Mouse (Mus musculus): ENCODE results near the gene Flna. TPM values are rescaled to one million over a fixed set of nuclear protein-coding genes. Genes with fewer than 3 reads are reported as not detected.

Gene Flna
- polyA plus RNA-seq, 1 experiment, result 78.5 TPM

DNA sequence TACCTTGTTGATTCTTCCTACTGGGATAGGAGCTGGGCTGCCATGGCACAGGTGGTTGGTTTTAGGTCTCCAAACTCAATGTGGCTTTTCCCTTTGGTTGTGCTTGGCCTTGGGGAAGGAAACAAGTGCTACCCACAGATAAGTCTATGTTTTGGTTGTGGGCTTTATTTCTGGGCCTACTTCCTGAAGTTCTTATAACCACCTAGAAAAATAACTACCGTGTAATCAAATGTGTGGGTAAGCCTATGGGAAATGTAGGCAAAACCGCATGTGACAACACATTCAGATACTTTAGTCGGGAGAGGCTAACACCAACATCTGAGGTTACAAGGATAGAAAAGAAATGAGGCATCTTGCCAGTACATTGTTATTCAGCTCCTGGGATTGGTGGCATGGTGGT lies 8.1 kb upstream of the Flna start:
- no peak for TF ChIP-seq GATA1 (IDR thresholded peaks at IDR 0.05; ENCODE audit: low read length)

DNA sequence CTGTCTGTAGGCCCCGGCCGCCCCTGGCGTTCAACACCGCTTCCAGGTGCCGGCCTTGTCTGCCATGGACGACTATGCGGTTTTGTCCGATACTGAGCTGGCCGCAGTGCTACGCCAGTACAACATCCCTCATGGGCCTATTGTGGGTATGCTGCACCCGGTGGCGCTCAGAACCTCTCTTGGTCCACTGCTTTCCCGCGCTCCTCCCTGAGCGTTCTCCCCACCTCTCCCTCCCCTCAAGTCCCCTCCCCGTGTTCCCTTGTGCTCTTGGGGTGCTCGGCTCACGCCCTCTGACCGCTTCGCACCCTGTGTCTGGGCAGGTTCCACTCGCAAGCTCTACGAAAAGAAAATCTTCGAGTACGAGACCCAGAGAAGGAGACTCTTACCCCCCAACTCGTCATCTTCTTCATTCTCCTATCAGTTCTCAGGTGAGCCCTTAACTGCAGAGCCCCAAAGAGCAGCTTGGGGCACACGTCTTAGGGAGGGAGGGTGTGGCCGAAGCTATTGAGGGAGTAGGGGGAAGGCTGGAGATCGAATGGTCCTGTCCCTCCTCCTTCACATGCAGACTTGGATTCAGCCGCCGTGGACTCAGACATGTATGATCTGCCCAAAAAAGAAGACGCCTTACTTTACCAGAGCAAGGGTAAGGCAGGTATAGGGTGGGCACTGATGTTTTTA lies 5.4 kb upstream of the Flna start:
- TF ChIP-seq GATA1 (IDR thresholded peaks at IDR 0.05; ENCODE audit: low read length), result no peak

DNA sequence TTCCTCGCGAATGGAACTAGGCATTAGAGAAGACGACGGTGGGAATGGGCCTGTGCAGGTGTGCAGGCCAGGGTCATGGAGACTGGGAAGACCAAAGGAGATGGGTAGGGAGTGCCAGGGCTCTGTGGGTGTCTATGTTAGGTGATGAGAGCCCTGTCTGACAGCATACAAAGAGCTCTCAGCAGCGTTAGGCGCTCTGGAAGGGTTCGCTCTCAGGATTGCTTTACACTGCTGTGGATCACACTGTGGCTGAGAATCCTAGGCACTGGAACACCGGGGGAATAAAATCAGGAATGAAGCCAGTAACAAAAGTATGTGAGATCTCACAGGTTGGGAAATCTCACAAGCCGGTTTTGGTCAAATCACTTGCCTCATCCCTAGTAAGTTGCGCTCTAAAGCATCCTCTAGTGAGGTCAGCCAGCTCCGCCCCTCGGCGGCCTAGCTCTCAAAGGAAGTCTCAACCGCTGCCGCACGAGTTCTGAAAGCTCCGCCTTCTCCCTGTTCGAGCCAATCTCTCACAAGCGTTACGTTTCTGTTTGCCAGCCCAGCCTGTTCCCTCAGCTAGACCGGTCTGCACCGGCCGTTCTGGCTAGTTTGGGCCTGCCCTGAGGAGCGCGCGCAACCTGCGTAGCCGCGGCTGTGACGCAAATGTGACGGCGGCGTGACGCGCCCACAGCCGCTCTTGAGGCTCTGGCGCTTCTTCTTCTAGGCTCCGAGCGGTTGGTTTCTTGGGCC lies 4.7 kb upstream of the Flna start, which contains the start of gene Emd:
Gene Emd, plus strand, starts transcription at position 535 of the 735 bp plus-strand sequence.
- no peak for TF ChIP-seq GATA1 (IDR thresholded peaks at IDR 0.05; ENCODE audit: low read length)

DNA sequence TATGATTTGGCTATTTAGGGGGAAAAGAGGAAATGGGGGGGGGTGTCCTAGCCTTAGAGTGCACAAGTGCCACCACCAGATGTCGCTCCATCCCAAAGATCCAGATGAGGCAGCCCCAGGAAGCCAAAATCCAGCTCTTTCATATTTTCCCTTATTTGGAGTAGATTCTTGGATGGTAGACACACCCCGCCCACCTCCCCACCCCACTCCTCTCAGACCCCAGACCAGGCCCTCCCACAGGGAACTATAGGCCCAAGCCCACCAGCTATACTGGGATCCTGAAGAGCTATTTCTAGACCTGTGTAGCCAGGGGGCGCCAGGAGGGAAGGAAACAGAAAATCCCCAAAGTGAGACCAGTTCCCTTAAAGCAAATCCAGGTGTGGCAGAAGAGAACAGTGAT lies 969 bp downstream of the Flna start:
- TF ChIP-seq GATA1 (IDR thresholded peaks at IDR 0.05; ENCODE audit: low read length), result no peak

DNA sequence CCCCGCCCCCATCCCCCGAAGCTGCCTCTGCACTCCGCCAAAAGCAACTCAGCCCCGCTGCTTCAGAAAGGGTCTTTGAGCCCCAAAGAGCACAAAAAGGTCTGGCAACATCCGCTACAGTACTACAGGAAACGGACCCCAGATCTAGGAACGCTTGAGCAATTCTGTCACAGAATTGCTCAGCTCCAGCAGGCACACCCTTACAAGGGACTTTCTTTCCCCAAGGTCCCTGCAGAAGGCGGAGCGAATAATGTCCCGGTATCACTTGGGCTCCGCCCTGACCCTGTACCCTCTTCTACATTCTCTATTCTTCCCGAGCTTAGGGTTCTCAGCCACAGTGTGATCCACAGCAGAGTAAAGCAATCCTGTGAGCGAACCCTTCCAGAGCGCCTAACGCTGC lies 2.9 kb downstream of the Flna start:
- TF ChIP-seq GATA1 (IDR thresholded peaks at IDR 0.05; ENCODE audit: low read length), result no peak

DNA sequence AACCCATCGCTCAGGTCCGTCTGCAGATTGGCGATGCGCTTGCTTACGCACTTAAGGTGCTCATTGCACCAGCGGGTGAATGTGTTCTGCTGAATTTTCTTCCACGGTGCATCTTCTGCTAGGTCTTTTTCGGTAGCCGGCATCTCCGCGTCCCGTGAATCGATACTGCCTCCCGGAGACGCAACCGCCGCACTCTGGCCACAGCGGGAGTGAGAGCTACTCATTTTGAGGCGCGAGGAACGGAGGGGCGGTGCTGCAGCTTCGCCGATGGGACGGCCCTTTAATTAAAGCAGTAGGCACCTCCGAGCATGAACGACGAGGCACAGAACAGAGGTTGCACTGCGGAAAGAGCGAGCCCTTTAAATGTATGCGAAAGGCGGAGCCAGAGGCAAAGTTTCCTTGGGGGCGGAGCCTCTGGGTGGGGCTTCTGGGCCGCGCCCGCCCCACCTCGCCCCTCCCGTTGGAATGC lies 3.4 kb downstream of the Flna start:
- no peak for TF ChIP-seq GATA1 (IDR thresholded peaks at IDR 0.05; ENCODE audit: low read length)

DNA sequence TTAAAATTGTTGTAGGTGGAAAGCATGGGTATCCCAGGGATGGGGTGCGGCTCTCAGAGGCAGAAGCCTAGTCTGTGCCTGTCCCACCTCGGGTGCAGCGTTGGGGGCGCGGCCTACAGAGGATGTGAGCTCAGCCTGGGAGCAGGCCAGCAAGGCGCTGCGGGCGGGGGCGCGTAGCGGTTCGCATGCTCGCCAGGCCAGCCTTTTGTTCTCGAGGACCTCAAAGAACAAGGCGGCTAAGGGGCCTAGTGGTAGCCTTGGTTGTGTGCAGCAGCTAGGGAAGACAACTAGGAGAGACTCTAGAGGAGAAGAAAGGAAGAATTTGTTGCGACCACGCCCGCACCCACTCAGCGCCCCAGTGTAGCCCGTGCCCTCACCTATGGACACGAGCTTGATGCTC lies 3.9 kb downstream of the Flna start:
- no peak for TF ChIP-seq GATA1 (IDR thresholded peaks at IDR 0.05; ENCODE audit: low read length)

DNA sequence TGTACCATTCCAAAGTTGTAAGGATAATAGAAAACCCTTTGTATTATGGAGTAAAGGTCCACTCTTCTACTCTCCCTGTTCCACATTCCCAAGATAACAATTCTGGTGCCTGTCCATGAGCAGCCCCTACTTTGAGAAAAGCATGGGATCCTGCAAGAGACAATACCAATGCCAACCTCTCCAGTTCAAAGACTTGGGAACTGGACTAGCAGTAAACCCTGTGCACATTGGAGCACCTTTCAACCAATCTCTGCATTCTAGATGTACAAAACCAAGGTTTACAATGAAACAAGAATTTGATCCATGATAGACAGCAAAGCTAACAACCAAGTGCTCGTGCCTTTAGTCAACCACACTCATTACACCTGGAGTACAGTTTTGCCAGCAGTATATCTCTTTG lies 4.5 kb downstream of the Flna start:
- no peak for TF ChIP-seq GATA1 (IDR thresholded peaks at IDR 0.05; ENCODE audit: low read length)

DNA sequence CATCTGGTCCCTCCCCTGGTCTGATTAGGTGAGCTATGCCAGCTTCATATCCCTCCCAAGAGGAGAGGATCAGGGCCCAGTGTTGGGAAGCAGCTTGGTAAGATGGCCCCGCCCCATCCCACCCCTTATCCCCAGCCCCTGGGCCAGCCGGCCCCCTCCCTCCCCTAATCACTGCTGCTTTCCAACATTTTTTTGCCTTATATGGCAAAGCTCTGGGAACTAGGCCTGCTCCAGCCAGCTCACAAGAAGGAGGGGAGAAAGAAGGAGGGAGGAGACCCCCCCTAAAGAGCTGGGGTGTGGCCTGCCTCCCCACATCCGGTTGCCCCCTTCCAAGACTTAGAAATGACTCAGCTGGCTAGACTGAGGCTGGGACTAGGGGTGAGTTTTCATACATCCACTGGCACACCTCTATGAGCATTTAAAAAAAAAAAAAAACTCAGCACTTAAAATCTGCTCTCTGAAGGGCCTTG lies 5.0 kb downstream of the Flna start:
- TF ChIP-seq GATA1 (IDR thresholded peaks at IDR 0.05; ENCODE audit: low read length), result no peak

DNA sequence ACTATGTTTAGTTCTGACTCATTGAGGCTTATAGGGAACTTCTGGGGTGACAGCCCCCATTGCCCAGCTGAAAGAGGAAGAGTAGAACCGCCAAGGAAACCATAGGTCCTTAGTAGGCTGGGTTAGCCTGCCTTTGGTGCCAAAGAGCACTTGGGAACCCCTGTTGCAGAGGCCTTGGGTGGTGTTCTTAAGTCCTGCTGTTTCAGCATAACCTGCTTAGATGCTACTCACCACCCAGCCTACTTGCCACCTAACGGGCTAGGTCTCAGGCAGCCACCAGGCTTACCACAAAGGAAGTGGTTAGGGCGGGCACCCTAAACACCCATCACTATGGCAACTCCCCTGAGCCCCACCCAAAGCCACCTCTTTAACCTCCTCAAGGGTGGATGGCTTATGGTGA lies 5.8 kb downstream of the Flna start:
- TF ChIP-seq GATA1 (IDR thresholded peaks at IDR 0.05; ENCODE audit: low read length), result no peak

DNA sequence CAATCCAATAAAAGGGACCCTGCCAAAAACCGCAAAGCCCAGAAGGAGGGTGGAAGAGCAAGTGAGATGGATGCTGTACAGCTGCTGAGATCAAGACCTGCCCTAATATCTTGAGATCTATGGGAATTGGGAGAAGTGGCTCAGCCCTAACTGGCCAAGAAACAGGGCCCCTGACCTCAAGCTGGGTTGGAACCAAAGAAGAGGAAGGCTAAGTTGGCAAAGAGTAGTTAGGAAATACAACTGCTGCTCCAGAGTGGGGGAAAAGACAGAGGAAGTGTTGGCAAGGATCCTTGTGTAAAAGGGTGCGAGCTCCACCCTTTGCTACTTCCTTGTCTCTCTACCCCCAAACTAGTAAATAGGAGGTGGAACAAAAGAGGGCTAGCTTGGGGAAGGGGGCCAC lies 6.2 kb downstream of the Flna start:
- no peak for TF ChIP-seq GATA1 (IDR thresholded peaks at IDR 0.05; ENCODE audit: low read length)

DNA sequence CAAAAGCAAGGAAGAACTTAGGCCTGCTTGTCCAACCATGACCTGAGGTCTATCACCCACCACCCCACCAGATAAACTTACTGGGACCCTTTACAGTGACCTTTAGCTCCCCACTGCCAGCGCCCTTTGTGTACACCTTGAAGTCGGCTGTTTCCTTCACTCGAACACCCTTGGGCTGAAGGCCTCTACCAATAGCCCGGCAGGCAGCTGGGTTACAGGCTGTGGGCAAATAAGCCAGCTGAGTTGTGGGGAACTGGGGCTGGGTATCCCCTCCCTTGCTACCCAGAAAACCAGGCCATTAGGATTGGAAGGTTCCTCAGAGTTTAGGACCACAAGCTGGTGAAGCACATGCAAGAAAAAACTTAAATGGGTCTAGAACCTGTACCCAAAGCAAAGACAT lies 9.3 kb downstream of the Flna start:
- no peak for TF ChIP-seq GATA1 (IDR thresholded peaks at IDR 0.05; ENCODE audit: low read length)

DNA sequence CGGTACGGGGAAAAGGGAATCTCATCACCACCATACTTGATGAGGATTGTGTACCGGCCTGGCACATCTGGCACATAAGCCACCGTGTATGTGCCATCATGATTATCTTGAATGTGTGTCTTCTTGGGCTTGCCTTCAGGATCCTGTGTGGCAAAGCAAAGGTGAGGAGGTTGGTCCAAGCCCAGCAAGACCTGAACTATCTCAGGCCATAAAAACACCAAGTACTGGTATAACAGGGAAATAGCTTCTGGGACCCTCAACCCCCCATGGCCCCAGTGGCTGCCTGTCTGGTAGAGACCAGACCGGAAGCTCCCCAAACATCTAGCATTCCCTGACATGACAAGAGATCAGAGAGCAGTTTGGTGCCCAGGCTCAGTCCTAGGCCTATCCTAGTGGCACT lies 16.4 kb downstream of the Flna start:
- TF ChIP-seq GATA1 (IDR thresholded peaks at IDR 0.05; ENCODE audit: low read length), result no peak

DNA sequence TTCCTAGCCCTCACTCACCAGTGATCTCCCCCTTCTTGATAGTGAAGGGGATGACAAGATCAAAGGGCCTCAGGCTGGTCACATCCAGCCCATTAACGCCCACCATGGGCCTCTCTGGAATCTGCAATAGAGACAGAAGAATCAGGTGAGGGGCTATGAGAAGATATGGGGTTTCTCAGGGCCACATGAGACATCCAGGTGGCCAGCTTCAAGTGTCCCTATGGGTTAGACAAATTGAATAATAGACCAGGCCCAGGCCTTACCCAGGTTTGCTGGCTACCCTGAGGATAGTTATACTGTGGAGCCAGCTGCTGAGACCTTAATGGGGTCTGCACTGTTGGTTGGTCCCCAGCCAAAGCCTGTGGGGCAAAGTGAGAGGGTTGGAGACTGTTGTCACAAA lies 19.6 kb downstream of the Flna start:
- no peak for TF ChIP-seq GATA1 (IDR thresholded peaks at IDR 0.05; ENCODE audit: low read length)

DNA sequence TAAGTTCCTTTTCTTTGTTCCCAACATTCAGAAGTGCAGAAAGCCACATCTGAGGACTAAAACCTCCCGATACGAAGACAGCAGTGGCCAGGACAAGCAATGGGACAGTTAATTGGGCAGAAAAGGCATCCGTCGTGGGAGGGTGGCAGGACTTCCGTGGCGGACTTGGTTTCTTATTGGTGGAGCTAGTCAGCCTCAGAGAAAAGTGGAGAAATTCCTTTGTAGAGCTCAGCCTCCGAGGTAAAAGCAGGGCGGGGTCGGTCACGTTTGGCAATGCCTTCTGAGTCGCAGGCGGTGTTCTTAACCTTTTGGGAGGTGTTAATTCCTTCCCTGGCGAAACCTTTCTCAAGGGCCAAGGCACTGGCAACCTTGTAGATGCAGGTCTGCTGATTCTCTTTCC lies 30.2 kb downstream of the Flna start:
- no peak for TF ChIP-seq GATA1 (IDR thresholded peaks at IDR 0.05; ENCODE audit: low read length)

DNA sequence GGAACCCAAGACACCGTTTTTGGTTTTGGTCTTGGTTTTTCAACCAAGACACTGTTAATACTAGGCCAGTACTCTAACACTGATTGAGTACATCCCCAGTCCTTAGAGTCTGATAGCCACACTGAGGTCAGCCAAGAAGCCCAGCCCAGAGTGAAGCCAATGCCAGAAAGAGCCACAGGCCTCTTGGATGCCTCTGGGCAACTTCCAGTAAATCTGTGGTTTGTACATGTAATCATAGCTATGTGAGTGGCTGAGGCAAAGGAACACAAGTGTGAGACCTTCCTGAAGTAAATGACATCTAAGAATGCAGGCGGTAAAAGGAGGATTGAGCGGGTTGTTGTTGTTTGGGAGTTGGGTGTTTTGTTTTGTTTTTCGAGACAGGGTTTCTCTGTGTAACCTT lies 31.1 kb downstream of the Flna start:
- no peak for TF ChIP-seq GATA1 (IDR thresholded peaks at IDR 0.05; ENCODE audit: low read length)

DNA sequence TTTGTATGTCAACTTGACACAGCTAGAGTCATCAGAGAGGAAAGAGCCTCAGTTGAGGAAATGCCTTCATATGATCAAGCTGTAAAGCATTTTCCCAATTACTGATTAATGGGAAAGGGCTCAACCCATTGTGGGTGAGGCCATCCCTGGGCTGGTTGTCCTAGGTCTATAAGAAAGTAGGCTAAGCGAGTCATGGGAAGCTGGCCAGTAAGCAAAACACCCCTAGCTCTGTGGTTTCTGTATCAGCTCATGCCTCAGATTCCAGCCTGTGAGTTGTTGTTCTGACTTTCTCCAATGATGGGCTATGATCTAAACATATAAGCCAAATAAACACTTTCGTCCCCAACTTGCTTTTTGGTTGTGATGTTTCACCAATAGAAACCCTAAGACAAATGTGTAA lies 46.1 kb downstream of the Flna start:
- no peak for TF ChIP-seq GATA1 (IDR thresholded peaks at IDR 0.05; ENCODE audit: low read length)

Data from G1E-ER4 (cell line).